In the genomic region with DNA sequence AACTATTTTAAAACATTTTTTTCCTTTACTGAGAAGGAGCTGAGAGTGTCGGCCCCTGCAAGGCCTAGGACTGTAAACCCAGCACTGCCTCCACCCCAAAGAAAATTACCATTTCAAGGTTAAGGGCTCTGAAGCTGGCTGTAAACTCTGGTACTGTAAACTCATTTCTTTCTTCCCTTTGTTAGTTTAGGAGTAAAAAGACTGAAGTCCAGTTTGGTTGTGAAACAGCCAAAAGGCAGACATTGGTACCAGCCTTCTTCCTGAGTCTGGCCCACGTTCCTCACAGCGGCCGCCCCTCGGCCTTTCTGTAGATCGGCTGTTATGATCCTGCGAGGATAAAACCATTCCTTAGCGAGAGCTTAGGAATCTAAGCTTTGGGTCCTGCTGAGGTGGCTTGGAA, we compare ENCODE assay signal across 24 mouse cellular contexts. TPM values are rescaled to one million over a fixed set of nuclear protein-coding genes. Genes with fewer than 3 reads are reported as not detected.
DNase-seq lines count a peak whose midpoint lies in the region; ATAC-seq and TF ChIP-seq lines count a peak whose summit lies in the region.
"Had no signal": no experiment of that assay in that cellular context is flagged by ENCODE, and none has a peak within 500 bp of the region (broad histone marks: within the 10 kb centered on the region; RNA-seq: fewer than 3 reads in every experiment).

No protein-coding gene starts in this region.

- H3K36me3 ChIP-seq in liver, adult 2 months (ENCODE audit: control insufficient read depth, insufficient read depth, low read length), result peaks cover 6% of the 10 kb centered on the region; the same call in 1 of the 2 replicates
- peaks cover 55% of the 10 kb centered on the region for H3K36me3 ChIP-seq in intestine, postnatal 0 days (ENCODE audit: control insufficient read depth, insufficient read depth)

- H3K27me3 ChIP-seq in liver, adult 2 months (ENCODE audit: control insufficient read depth, insufficient read depth, low read length), result no peaks in the 10 kb centered on the region
- H3K27me3 ChIP-seq in intestine, postnatal 0 days (replicated peaks; ENCODE audit: control insufficient read depth, insufficient read depth, low read length), result no peaks in the 10 kb centered on the region
- H3K27me3 ChIP-seq: embryonic facial prominence, embryonic 13.5 days; embryonic facial prominence, embryonic 15.5 days; forebrain, embryonic 12.5 days had no signal

- WGBS in liver, adult 2 months, result 31% methylated on average over 8 of the region's 8 CpGs
- WGBS in intestine, postnatal 0 days, result 55% methylated on average over 8 of the region's 8 CpGs

- H3K4me1 ChIP-seq in liver, adult 2 months (ENCODE audit: control insufficient read depth, insufficient read depth, low read length), result peaks cover 14% of the 10 kb centered on the region
- H3K4me1 ChIP-seq in intestine, postnatal 0 days (replicated peaks; ENCODE audit: control insufficient read depth, insufficient read depth, low read length), result no peaks in the 10 kb centered on the region
- H3K4me1 ChIP-seq: embryonic facial prominence, embryonic 15.5 days had no signal

- TF ChIP-seq POLR2A in liver, adult 2 months (IDR thresholded peaks at IDR 0.05; ENCODE audit: extremely low read depth, insufficient read depth, low read length), result no peak

- H3K9ac ChIP-seq in liver, adult 2 months (ENCODE audit: low read depth, low read length), result no peak overlapping the region
- H3K9ac ChIP-seq in intestine, postnatal 0 days (ENCODE audit: low read depth, low read length), result no peak overlapping the region
- H3K9ac ChIP-seq: embryonic facial prominence, embryonic 13.5 days; embryonic facial prominence, embryonic 15.5 days; forebrain, embryonic 12.5 days had no signal

- peaks cover 3% of the 10 kb centered on the region; the same call in 1 of the 2 replicates for H3K79me2 ChIP-seq in liver, adult 2 months (ENCODE audit: control insufficient read depth, insufficient read depth, low read length)

- H3K4me3 ChIP-seq in liver, adult 2 months (ENCODE audit: insufficient read depth, low read depth, low read length), result no peak overlapping the region
- H3K4me3 ChIP-seq in intestine, postnatal 0 days (ENCODE audit: low read depth, low read length), result no peak overlapping the region
- H3K4me3 ChIP-seq: embryonic facial prominence, embryonic 13.5 days; embryonic facial prominence, embryonic 15.5 days; erythroblast, embryonic 14.5 days; forebrain, embryonic 10.5 days; forebrain, embryonic 12.5 days had no signal

- peak; percentile 74 for DNase-seq in liver, adult 2 months (ENCODE audit: extremely low read depth, low read depth, low spot score)
- no peak for DNase-seq in liver
- DNase-seq in frontal cortex, adult 2 months (ENCODE audit: extremely low spot score in 1 of 2, low spot score in 1 of 2), result no peak
- DNase-seq: adrenal gland, adult 2 months; adrenal gland, postnatal 10 days; adrenal gland, postnatal 25 days; B cell, adult 2 months; cerebellum, adult 11 months; cerebellum, adult 18-20 months; cerebellum, adult 8-10 months; cerebellum, adult 9-11 months; cerebellum, postnatal 14 days; cerebellum, postnatal 36 days; embryo, embryonic 11 days had no signal

- ATAC-seq in intestine, postnatal 0 days, result peak; percentile 44
- ATAC-seq in CD4-positive, CD25-positive, alpha-beta regulatory T cell, adult 4 months, result no peak
- ATAC-seq: forebrain, embryonic 14.5 days; forebrain, embryonic 16.5 days had no signal

- no peak overlapping the region; the same call in 1 of the 2 replicates for H3K4me2 ChIP-seq in intestine, postnatal 0 days (replicated peaks; ENCODE audit: low read depth)
- H3K4me2 ChIP-seq: embryonic facial prominence, embryonic 13.5 days; embryonic facial prominence, embryonic 15.5 days; forebrain, embryonic 12.5 days had no signal

- no peak for TF ChIP-seq CTCF in liver, adult 2 months (IDR thresholded peaks at IDR 0.05; ENCODE audit: low read depth, low read length)
- no peak for TF ChIP-seq CTCF in intestine, postnatal 0 days (IDR thresholded peaks at IDR 0.05; ENCODE audit: low read depth)

- H3K27ac ChIP-seq in liver, adult 2 months (replicated peaks; ENCODE audit: insufficient read depth, low read depth, low read length), result no peak overlapping the region
- no peak overlapping the region for H3K27ac ChIP-seq in intestine, postnatal 0 days (ENCODE audit: low read depth, low read length)
- H3K27ac ChIP-seq: embryonic facial prominence, embryonic 13.5 days; embryonic facial prominence, embryonic 15.5 days; forebrain, embryonic 10.5 days; forebrain, embryonic 12.5 days had no signal

- H3K9me3 ChIP-seq in intestine, postnatal 0 days (ENCODE audit: control insufficient read depth), result no peaks in the 10 kb centered on the region
- H3K9me3 ChIP-seq: embryonic facial prominence, embryonic 13.5 days; embryonic facial prominence, embryonic 15.5 days; forebrain, embryonic 10.5 days; forebrain, embryonic 12.5 days had no signal

RNA-seq across cellular contexts. Expression of gene Acads, which starts 4.6 kb away (rescaled TPM):
- 140 and 143 TPM in 2 replicates for total RNA-seq in liver, adult 2 months (2014; rRNA removed)
- polyA plus RNA-seq in liver, adult 2 months (2012; rRNA removed), result 255 and 293 TPM in 2 replicates
- 100 and 113 TPM in 2 replicates for polyA plus RNA-seq in intestine, postnatal 0 days (2015; fragmentation: Nextera tagmentation; extraction: Ambion mirVana)
- 13.1 and 14.9 TPM in 2 replicates for polyA plus RNA-seq in frontal cortex, adult 2 months (2012; rRNA removed)
- polyA plus RNA-seq in CD4-positive, CD25-positive, alpha-beta regulatory T cell, adult 4 months (2017; shearing (Covaris generic)), result 10 to 100 TPM; 10.6 to 28.4 TPM

RNA-seq across cellular contexts. Expression of gene Gm10401, which starts 16.4 kb away (rescaled TPM):
- total RNA-seq in liver, adult 2 months (2014; rRNA removed), result not detected in 2 replicates
- 0.17 TPM in 1 of 2 replicates, not detected in the other for polyA plus RNA-seq in liver, adult 2 months (2012; rRNA removed)
- 13.8 and 17.0 TPM in 2 replicates for polyA plus RNA-seq in intestine, postnatal 0 days (2015; fragmentation: Nextera tagmentation; extraction: Ambion mirVana)
- not detected in 2 replicates for polyA plus RNA-seq in frontal cortex, adult 2 months (2012; rRNA removed)
- 10 to 100 TPM; 15.1 to 18.1 TPM for polyA plus RNA-seq in CD4-positive, CD25-positive, alpha-beta regulatory T cell, adult 4 months (2017; shearing (Covaris generic))
- total RNA-seq: adrenal gland, adult 2 months; adrenal gland, postnatal 10 days; adrenal gland, postnatal 25 days had no signal
- polyA plus RNA-seq: adrenal gland, adult 2 months; brain, embryonic 14.5 days; erythroblast, embryonic 14.5 days had no signal

RNA-seq across cellular contexts. Expression of gene Unc119b, which starts 20.3 kb away (rescaled TPM):
- 12.5 and 17.3 TPM in 2 replicates for total RNA-seq in liver, adult 2 months (2014; rRNA removed)
- 29.4 and 32.0 TPM in 2 replicates for polyA plus RNA-seq in liver, adult 2 months (2012; rRNA removed)
- polyA plus RNA-seq in intestine, postnatal 0 days (2015; fragmentation: Nextera tagmentation; extraction: Ambion mirVana), result 10.1 and 12.2 TPM in 2 replicates
- polyA plus RNA-seq in frontal cortex, adult 2 months (2012; rRNA removed), result 27.9 and 28.9 TPM in 2 replicates
- polyA plus RNA-seq in CD4-positive, CD25-positive, alpha-beta regulatory T cell, adult 4 months (2017; shearing (Covaris generic)), result 10 to 100 TPM; 16.1 to 16.4 TPM

RNA-seq across cellular contexts. Expression of gene Mlec, which starts 43.5 kb away (rescaled TPM):
- 33.7 and 44.7 TPM in 2 replicates for total RNA-seq in liver, adult 2 months (2014; rRNA removed)
- polyA plus RNA-seq in liver, adult 2 months (2012; rRNA removed), result 40.8 and 41.8 TPM in 2 replicates
- polyA plus RNA-seq in intestine, postnatal 0 days (2015; fragmentation: Nextera tagmentation; extraction: Ambion mirVana), result 56.7 and 59.7 TPM in 2 replicates
- polyA plus RNA-seq in frontal cortex, adult 2 months (2012; rRNA removed), result 66.5 and 67.1 TPM in 2 replicates
- polyA plus RNA-seq in CD4-positive, CD25-positive, alpha-beta regulatory T cell, adult 4 months (2017; shearing (Covaris generic)), result 10 to 100 TPM; 28.9 to 37.0 TPM

Comparison
In these comparisons a context has a peak if more than half of its experiments do, and no peak if none do; other contexts are left out.
1. RNA of gene Gm10401, which starts 16.4 kb away (polyA plus RNA-seq): 15.1 to 18.1 TPM in CD4-positive, CD25-positive, alpha-beta regulatory T cell, adult 4 months and 13.8 to 17.0 TPM in intestine, postnatal 0 days; 0.17 TPM in liver, adult 2 months and not detected in frontal cortex, adult 2 months; every median in the first group is over 10 times any median in the second.